ENCODE assay signal across 8 mouse cellular contexts in the genomic region with DNA sequence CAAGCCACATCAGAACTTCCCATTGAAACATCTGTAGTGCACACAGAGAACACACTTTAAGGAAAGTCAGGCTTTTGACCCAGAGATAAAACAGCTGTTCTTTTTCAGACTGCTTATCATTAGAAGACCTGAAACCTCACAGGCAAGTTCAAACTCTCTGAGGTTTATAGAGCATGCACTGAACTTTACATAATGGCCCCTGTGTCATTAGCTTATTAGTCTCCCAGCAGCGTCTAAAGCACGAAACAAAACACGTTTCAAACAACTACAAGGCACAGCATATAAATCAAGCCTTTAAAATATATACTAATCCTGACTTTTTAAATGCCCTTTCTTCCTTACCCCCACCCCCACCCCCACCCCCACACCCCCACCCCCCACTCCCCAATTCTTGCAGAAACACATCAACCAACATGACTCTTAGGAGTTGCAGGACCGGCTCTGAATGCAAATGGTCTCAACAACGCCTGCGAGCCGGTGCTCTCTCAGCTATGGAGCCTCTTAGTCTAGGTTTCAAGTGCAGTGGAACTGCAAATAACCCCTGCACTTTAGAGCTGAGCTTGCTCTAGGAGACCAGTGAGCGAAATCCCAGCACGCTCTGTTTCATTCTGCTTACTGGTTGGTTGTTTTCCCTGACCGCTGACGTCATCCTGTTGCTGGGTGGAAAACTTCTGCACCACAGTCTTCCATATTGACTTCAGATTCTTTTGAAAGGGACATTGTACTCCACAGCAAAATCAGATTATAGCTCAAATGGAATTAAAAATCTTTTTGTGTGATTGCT. TPM values are rescaled to one million over a fixed set of nuclear protein-coding genes. Genes with fewer than 3 reads are reported as not detected.
A peak's percentile ranks its signal among the peaks of the same experiment; 100 is the strongest.
DNase-seq lines count a peak whose midpoint lies in the region; ATAC-seq lines count a peak whose summit lies in the region.

No protein-coding gene starts in this region.

- H3K4me2 ChIP-seq in liver, embryonic 11.5 days, result no peak overlapping the region
- peak overlapping the region; percentile 8; the same call in 1 of the 2 replicates for H3K4me2 ChIP-seq in forebrain, embryonic 11.5 days (ENCODE audit: low read depth, low read length, severe bottlenecking)
- H3K4me2 ChIP-seq in intestine, embryonic 15.5 days (replicated peaks), result no peak overlapping the region
- peak overlapping the region; percentile 42 for H3K4me2 ChIP-seq in limb, embryonic 12.5 days
- peak overlapping the region; percentile 17; the same call in 1 of the 2 replicates for H3K4me2 ChIP-seq in midbrain, embryonic 16.5 days (ENCODE audit: low read length)

- H3K27me3 ChIP-seq in liver, embryonic 11.5 days (replicated peaks; ENCODE audit: control insufficient read depth, insufficient read depth, low read length), result no peaks in the 10 kb centered on the region
- no peaks in the 10 kb centered on the region for H3K27me3 ChIP-seq in forebrain, embryonic 11.5 days (ENCODE audit: control insufficient read depth, insufficient read depth, low read length)
- no peaks in the 10 kb centered on the region for H3K27me3 ChIP-seq in intestine, embryonic 15.5 days (replicated peaks)
- no peaks in the 10 kb centered on the region for H3K27me3 ChIP-seq in limb, embryonic 12.5 days
- no peaks in the 10 kb centered on the region for H3K27me3 ChIP-seq in midbrain, embryonic 16.5 days (ENCODE audit: control insufficient read depth, insufficient read depth, low read depth, low read length)

- no peak overlapping the region for H3K4me3 ChIP-seq in liver, embryonic 11.5 days (ENCODE audit: low read depth, low read length)
- H3K4me3 ChIP-seq in forebrain, embryonic 11.5 days (ENCODE audit: low read depth, low read length), result no peak overlapping the region
- no peak overlapping the region for H3K4me3 ChIP-seq in intestine, embryonic 15.5 days (replicated peaks)
- H3K4me3 ChIP-seq in limb, embryonic 12.5 days (replicated peaks), result no peak overlapping the region
- H3K4me3 ChIP-seq in midbrain, embryonic 16.5 days (ENCODE audit: low read depth, low read length), result no peak overlapping the region

- H3K27ac ChIP-seq in liver, embryonic 11.5 days (ENCODE audit: low read depth, low read length), result no peak overlapping the region; the same call in 1 of the 2 replicates
- H3K27ac ChIP-seq in forebrain, embryonic 11.5 days (ENCODE audit: low read depth, low read length), result no peak overlapping the region
- H3K27ac ChIP-seq in intestine, embryonic 15.5 days, result no peak overlapping the region
- H3K27ac ChIP-seq in limb, embryonic 12.5 days, result peak overlapping the region; percentile 87
- H3K27ac ChIP-seq in midbrain, embryonic 16.5 days (ENCODE audit: low read length), result no peak overlapping the region; the same call in 1 of the 2 replicates

- no peaks in the 10 kb centered on the region for H3K9me3 ChIP-seq in liver, embryonic 11.5 days (ENCODE audit: control insufficient read depth, low read length)
- no peaks in the 10 kb centered on the region for H3K9me3 ChIP-seq in forebrain, embryonic 11.5 days (ENCODE audit: control insufficient read depth, low read length)
- no peaks in the 10 kb centered on the region for H3K9me3 ChIP-seq in intestine, embryonic 15.5 days
- H3K9me3 ChIP-seq in limb, embryonic 12.5 days, result no peaks in the 10 kb centered on the region
- H3K9me3 ChIP-seq in midbrain, embryonic 16.5 days (replicated peaks; ENCODE audit: control insufficient read depth, low read length, poor library complexity, severe bottlenecking), result no peaks in the 10 kb centered on the region

- 26% methylated on average over 11 of the region's 11 CpGs for WGBS in liver, embryonic 11.5 days
- 20% methylated on average over 11 of the region's 11 CpGs for WGBS in forebrain, embryonic 11.5 days
- 22% methylated on average over 11 of the region's 11 CpGs for WGBS in intestine, embryonic 15.5 days
- WGBS in limb, embryonic 12.5 days, result 6% methylated on average over 11 of the region's 11 CpGs
- 23% methylated on average over 11 of the region's 11 CpGs for WGBS in midbrain, embryonic 16.5 days

- H3K9ac ChIP-seq in liver, embryonic 11.5 days (ENCODE audit: low read depth, low read length), result no peak overlapping the region
- no peak overlapping the region for H3K9ac ChIP-seq in forebrain, embryonic 11.5 days (ENCODE audit: low read length)
- no peak overlapping the region for H3K9ac ChIP-seq in intestine, embryonic 15.5 days
- H3K9ac ChIP-seq in limb, embryonic 12.5 days (replicated peaks), result no peak overlapping the region
- H3K9ac ChIP-seq in midbrain, embryonic 16.5 days (ENCODE audit: low read depth, low read length), result no peak overlapping the region

- intact Hi-C loops in gastrocnemius, postnatal 36 days (cut with DNase I), result no loop called here

- 0 out of 2 replicates have a peak, but pooled peaks cover 4% of the 10 kb centered on the region for H3K4me1 ChIP-seq in liver, embryonic 11.5 days (replicated peaks; ENCODE audit: control insufficient read depth, insufficient read depth, low read length)
- H3K4me1 ChIP-seq in forebrain, embryonic 11.5 days (replicated peaks; ENCODE audit: control insufficient read depth, insufficient read depth, low read length), result peaks cover 5% of the 10 kb centered on the region; the same call in 1 of the 2 replicates
- peaks cover 9% of the 10 kb centered on the region; the same call in 1 of the 2 replicates for H3K4me1 ChIP-seq in intestine, embryonic 15.5 days (replicated peaks)
- peaks cover 40% of the 10 kb centered on the region for H3K4me1 ChIP-seq in limb, embryonic 12.5 days (replicated peaks)
- H3K4me1 ChIP-seq in midbrain, embryonic 16.5 days (ENCODE audit: control insufficient read depth, insufficient read depth, low read length), result peaks cover 14% of the 10 kb centered on the region

- ATAC-seq in liver, embryonic 11.5 days (replicated peaks; ENCODE audit: low FRiP score), result no peak
- ATAC-seq in forebrain, embryonic 11.5 days (replicated peaks; ENCODE audit: low FRiP score), result peak; percentile 85
- ATAC-seq in intestine, embryonic 15.5 days, result peak; percentile 80
- peak; percentile 85 for ATAC-seq in limb, embryonic 12.5 days (ENCODE audit: insufficient number of reproducible peaks, insufficient read depth, low FRiP score, low TSS enrichment, low read depth)
- peak; percentile 76 for ATAC-seq in midbrain, embryonic 16.5 days

- DNase-seq in liver, result peak; percentile 27
- DNase-seq in liver, embryonic 11.5 days (ENCODE audit: low spot score), result no peak
- peak; percentile 74 for DNase-seq in forebrain, embryonic 11.5 days (ENCODE audit: low spot score)
- no peak for DNase-seq in urinary bladder, adult 2 months (ENCODE audit: low spot score)
- no peak for DNase-seq in gastrocnemius, postnatal 36 days

- H3K36me3 ChIP-seq in liver, embryonic 11.5 days (ENCODE audit: control insufficient read depth, insufficient read depth, low read length), result no peaks in the 10 kb centered on the region
- no peaks in the 10 kb centered on the region for H3K36me3 ChIP-seq in forebrain, embryonic 11.5 days (ENCODE audit: control insufficient read depth, insufficient read depth, low read length)
- H3K36me3 ChIP-seq in intestine, embryonic 15.5 days, result no peaks in the 10 kb centered on the region
- no peaks in the 10 kb centered on the region for H3K36me3 ChIP-seq in limb, embryonic 12.5 days
- H3K36me3 ChIP-seq in midbrain, embryonic 16.5 days (ENCODE audit: control insufficient read depth, insufficient read depth, low read length), result no peaks in the 10 kb centered on the region

RNA-seq across cellular contexts. Expression of a gene that starts 28.7 kb away (rescaled TPM):
- 4.0 and 5.6 TPM in 2 replicates for polyA plus RNA-seq in liver, embryonic 11.5 days (2014; fragmentation: Nextera tagmentation; extraction: Ambion mirVana)
- 22.9 and 26.6 TPM in 2 replicates for polyA plus RNA-seq in forebrain, embryonic 11.5 days (2014; fragmentation: Nextera tagmentation; extraction: Ambion mirVana)
- 13.1 and 16.3 TPM in 2 replicates for polyA plus RNA-seq in intestine, embryonic 15.5 days (2015; fragmentation: Nextera tagmentation; extraction: Ambion mirVana)
- 23.5 and 28.2 TPM in 2 replicates for polyA plus RNA-seq in limb, embryonic 12.5 days (2016; fragmentation: Nextera tagmentation; extraction: Ambion mirVana)
- 13.6 and 16.1 TPM in 2 replicates for polyA plus RNA-seq in midbrain, embryonic 16.5 days (2015; fragmentation: Nextera tagmentation; extraction: Ambion mirVana)
- polyA plus RNA-seq in urinary bladder, adult 2 months (2012; rRNA removed), result 11.9 and 18.5 TPM in 2 replicates
- 10 to 100 TPM; 20.6 to 24.4 TPM for total RNA-seq in gastrocnemius, postnatal 36 days (2021)

Comparison
In these comparisons a context has a peak if more than half of its experiments do, and no peak if none do; other contexts are left out.
1. DNase-seq: peak in liver (single experiment) and forebrain, embryonic 11.5 days (single experiment); none in liver, embryonic 11.5 days (single experiment), urinary bladder, adult 2 months (single experiment) and gastrocnemius, postnatal 36 days (0 of 2).
2. H3K4me2 ChIP-seq: peak in forebrain, embryonic 11.5 days (single experiment), limb, embryonic 12.5 days (single experiment) and midbrain, embryonic 16.5 days (single experiment); none in liver, embryonic 11.5 days (single experiment) and intestine, embryonic 15.5 days (single experiment).